Mouse (Mus musculus): ENCODE data around the gene Arrb1.
A peak's percentile ranks its signal among the peaks of the same experiment; 100 is the strongest.

The Arrb1 gene

GRCm38 (mm10) chr7:99582306-99582705, 47.0 kb downstream of the Arrb1 start:
- no peak for DNase-seq

DNA sequence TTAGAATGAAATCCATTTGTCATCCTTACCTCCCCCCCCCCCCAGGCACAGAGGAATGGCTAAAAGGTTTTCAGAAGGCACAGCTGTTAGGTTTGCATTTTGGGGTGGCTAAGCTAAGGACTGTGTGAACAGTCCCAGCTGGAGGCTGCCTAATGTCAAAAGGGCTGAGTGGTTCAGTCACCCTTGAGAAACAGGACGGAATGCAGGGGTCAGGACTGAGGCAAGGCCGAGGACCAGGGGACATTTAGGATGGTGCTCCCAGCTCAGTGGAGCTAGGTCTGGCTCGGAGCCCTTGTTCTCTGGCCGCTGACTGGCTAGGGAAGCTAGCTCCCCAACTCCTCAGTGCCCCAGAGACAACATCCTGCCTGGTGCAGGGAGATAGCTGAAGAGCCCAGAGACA, 47.6 kb downstream of the Arrb1 start:
- no peak for DNase-seq

- no peak for DNase-seq
These were observed 48.4 kb downstream of the Arrb1 start for GRCm38 (mm10) chr7:99583625-99584024.

DNA sequence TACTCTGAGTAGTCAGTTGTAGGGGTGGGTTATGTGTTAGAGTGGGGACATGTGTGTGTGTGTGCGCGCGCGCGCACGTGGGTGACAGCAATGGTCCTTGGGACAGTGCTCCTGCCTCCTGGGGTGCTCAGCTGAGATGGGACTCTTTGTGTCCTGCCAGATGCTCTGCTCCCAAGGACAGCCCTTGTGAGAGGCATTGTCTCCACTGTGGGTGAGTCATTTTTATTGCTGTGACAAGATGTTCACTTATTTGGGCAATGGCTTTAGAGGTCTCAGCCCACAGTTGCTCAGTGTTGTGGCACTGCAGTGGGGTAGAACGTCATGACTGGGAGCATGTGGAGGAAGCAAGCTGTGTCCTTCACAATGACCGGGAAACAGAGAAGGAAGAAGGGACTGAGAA, 50.7 kb downstream of the Arrb1 start:
- no peak for DNase-seq

DNA sequence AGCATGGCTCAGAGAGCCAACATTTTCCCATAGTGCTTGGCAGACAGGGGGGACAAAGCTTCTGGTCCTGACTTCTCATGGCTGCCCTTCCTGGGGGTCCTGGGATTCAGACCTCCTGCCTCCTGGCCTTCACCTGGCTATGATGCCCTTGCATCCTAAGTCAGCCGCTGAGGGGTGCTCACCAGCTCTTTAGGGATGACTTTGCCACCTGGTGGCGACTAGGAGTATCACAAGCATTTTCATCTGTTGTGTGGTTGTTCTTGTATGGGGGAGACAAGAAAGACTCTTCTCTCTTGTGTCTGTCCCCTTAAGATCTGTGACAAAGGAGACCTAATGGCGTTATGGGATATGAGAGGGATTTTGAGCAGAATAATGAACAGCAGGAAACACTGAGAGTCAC, 54.8 kb downstream of the Arrb1 start:
- peak; percentile 59 for DNase-seq

DNA sequence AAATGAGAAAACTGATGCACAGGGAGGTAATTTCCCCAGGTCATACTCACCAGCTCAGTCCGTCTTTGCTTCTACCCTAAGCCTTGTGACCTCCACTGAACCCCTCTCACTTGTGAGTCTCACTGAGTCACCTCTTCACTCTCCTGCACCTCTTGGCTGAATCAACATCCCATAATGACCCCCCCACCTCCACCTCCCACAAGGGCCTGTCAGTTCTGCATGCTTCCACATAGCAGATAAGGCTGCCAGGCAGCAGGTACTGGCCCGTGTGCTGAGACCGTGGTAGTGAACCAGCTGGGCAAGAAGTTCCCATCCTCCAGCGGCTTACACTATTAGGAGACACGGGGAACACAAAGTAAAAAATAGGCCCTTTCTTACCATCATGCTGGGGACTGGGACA, 55.4 kb downstream of the Arrb1 start:
- DNase-seq = no peak

DNA sequence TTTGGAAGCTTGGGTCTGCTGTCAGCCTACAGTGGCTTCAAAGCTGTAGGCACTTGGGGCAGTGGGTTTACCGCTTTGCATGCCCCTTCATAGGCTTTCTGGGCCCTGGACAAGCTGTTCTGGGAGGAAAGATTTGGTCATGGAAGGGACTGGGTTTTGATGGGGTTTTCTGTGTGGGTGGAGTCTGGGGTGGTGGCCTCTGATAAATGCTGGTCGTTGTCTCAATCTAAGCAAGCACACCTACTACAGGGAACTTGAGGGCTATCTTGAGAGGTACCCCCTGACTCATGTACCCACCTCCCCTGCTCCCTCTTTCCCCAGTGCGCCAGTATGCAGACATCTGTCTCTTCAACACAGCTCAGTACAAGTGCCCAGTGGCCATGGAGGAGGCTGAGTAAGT, 57.4 kb downstream of the Arrb1 start:
- DNase-seq = no peak

- DNase-seq = no peak
These were observed 58.9 kb downstream of the Arrb1 start for GRCm38 (mm10) chr7:99593868-99594803.

DNA sequence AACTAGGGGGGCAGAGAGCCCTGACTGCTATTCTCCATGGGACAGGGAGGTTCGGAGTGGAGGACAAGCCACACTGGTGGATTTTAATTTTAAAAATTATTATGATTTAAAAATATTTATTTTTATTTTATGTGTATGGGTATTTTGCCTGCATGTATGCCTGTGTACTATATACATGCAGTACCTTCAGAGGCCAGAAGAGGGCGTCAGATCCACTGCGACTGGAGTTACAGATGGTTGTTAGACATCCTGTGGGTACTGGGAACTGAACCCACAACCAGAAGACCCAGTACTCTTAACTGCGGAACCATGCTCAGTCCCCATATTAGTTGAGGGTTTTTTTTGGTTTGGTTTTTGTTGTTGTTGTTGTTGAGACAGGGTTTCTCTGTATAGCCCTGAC, 63.5 kb downstream of the Arrb1 start:
- no peak for DNase-seq

- DNase-seq = peak; percentile 32
These were observed 68.8 kb downstream of the Arrb1 start for GRCm38 (mm10) chr7:99603875-99604662.

DNA sequence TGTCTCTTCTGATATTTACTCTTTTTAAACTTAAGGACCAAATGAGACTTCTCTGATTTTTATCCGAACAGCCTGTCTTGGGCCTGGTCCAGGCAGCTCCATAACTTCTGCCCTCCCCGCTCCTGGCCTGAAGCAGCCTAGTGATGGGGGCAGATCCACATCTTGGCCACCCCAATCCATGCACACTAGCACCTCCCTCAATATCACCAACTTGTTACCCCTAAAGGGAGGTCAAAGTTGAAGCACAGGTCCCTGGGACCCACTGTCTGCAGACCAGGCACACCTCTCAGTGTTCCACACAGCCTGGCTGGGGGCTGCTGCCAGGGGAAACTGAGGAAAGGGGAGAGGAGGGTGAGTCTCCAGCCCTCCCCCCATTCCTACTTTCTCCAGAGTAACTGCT, 69.8 kb downstream of the Arrb1 start:
- DNase-seq = no peak

DNA sequence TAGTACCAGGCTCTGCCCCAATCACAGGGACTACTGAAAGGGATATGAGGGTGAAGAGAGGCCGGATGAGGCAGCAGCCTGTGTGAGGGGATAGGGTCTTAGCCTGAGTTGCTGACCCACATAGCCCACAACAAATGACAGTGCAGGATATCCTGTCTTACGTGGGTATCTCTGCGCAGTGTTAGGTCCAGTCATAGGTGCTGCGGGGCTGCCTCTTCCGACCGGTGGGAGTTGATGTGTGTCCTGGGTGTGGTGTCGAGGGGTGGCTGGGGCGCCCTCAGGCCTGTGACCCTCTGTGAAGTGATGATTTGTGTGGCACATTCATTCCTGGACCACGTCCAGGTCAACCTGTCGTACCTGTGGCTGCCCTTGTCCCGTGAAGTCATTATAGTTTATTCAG, 71.0 kb downstream of the Arrb1 start:
- no peak for DNase-seq

DNA sequence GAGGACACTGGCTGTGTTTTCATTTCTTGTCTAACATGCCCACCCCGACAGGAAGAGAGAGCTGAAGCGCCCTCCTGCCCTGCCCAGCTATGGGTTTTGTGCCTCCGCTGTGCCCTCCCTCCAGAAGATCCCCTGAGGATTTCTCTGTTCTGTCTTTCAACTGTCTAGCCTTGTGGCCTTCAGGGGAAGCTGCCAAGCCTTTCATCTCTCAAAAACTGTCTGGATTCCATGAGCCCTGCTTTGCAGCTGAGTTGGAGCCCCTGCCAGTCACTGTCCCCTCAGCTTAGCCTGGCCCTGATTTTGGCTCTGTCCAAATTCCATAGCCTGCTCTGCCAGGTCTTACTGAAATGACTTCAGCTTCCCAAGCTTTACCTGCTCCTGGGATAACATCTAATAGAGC, 71.5 kb downstream of the Arrb1 start:
- DNase-seq = no peak

- DNase-seq = no peak
These were observed 72.4 kb downstream of the Arrb1 start for GRCm38 (mm10) chr7:99607632-99608031.

- no peak for DNase-seq
These were observed 83.0 kb downstream of the Arrb1 start for GRCm38 (mm10) chr7:99618264-99618663.

- no peak for DNase-seq
These were observed 83.6 kb downstream of the Arrb1 start for GRCm38 (mm10) chr7:99618860-99619259.

GRCm38 (mm10) chr7:99625722-99626375, 90.6 kb downstream of the Arrb1 start:
- peak; percentile 90 for DNase-seq

DNA sequence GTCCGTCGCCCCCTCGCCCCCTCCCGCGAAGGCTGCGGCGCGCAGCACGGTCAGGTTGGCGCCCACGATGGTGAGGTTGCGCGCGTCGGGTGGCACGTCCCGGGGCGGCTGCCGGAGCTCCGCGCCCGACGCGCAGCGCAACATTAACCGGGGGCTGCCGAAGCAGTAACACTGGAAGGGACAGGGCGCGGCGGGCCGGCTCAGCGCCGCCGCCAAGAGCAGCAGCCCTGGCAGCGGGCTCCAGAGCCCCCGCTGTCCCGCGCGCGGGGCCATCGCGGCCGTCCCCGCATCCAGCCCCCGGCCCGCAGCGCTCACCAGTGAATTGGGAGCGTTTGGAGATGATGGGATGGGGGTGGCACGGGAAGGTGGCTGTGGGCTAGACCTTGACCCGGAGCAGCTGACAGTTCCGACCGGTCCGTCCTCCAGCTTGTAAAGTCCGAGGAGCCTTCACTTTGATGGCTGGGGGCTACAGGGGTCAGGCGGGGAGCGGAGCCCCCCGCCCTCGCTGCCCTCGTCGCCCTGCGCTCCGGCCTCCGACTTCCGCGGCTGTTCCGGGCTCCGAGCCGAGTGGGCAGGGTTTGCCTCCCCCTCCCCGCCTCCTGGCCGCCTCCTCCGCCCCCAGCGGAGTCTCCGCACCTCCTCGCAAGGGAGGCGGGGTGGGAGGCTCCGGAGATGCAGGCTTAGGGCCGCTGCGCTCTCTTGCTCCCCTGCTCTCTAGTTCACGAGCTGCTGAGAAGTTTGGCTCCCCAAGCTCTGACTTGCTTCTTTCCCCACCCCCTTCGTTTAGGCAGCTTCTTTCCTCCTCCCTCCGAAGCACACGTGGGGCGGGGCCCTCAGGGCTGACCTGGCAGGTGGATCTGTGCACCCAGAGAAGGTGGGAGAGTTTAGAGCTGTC, 91.4 kb downstream of the Arrb1 start, which contains the start of gene Tpbgl:
Gene Tpbgl, minus strand, starts transcription at position 728 of the 895 bp plus-strand sequence.
- peak; percentile 21 for DNase-seq

GRCm38 (mm10) chr7:99627366-99627765, 92.1 kb downstream of the Arrb1 start:
- DNase-seq = no peak

DNA sequence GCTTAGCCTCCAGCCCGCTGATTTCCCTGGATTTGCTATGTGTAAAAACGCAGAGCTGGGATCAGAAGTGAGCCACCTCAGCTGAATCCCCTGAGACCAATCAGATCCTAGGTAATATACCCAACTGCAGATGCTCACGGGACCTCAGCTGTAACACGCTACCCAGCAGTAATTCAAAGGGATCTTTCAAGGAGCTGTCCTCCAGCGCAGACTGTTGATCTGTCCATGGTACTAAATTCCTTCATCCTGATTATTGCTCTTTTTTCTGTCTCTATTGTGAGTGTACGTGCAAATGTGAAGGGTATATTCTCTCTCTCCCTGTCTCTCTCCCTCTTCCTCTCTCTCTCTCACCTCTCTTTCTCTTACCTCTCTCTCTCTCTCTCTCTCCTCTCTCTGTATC, 97.0 kb downstream of the Arrb1 start:
- DNase-seq = no peak

DNA sequence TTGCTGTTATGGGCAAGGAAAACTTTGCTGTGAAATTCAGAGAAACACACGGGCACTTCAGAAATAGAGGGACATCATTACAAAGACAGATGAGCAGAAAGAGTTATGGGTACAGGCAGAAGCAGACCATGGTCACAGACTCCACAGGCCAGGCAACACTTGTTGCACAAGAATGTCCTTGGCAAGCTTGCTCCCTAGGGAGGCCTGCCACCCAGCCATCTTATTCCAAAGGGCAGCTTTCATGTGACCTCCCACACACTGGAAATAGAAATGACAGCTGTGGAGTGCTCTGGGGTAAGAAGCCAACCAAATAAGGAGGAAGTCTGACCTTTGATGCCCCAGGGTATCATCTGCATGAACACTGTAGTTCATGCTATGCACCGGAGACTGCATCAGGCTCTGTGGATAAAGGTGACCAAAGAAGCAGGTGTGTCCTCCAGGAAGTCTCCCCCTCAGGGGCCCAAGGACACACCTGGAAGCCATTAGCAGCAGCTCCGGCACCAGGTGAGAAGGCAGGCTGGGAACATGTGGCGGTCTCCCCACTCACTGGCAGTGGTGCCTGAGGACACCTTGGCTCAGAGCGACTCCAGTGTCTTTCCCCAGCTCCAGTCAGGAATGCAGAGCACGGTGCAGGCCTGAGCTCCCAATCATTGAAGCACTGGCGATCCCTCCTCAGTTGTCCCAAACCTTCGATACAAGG, 98.8 kb downstream of the Arrb1 start:
- no peak for DNase-seq

DNA sequence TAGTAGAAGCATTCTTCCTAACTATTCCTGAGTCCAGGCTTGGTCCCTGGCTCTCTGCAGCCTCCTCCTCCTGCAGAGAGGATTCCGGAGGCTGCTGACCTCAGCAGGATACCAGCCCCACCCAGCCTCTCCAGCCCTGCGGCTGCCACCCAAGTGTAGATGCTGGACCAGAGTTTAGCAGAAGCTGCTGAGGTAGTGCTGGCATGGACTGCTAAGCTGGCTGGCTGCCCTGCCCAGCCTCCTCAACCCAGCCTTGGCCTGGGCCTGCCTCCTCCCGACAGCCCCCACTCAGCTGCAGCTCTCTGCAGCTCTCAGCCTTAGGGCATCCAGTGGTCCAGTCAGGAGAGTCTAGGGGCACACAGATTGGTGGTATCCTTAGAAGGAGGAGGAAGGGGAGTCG, 106.0 kb downstream of the Arrb1 start:
- DNase-seq = no peak

Data from layer of hippocampus, adult 9-11 months (tissue).